6 mouse cellular contexts compared by ENCODE assay signal in genomic region chr17:78788273-78788672, GRCm38 (mm10). TPM values are rescaled to one million over a fixed set of nuclear protein-coding genes. Genes with fewer than 3 reads are reported as not detected.
DNase-seq lines count a peak whose midpoint lies in the region; ATAC-seq and TF ChIP-seq lines count a peak whose summit lies in the region.
"Not testable (repeated sequence)": the region's sequence is repeated elsewhere in the genome, so short reads cannot be mapped to it uniquely, and the experiment has no call there.

No protein-coding gene starts in this region.

- not testable (repeated sequence) for DNase-seq in forebrain, postnatal 0 days; layer of hippocampus, adult 2 months (ENCODE audit: low spot score in 2 of 2); lung, postnatal 0 days (ENCODE audit: low spot score)
- peak; percentile 9 for DNase-seq in induced T-regulatory cell, adult 2 months (ENCODE audit: low read depth)
- DNase-seq in thymus, adult 2 months = peak; percentile 7

- not testable (repeated sequence) for H3K4me3 ChIP-seq in E14TG2a.4 (replicated peaks; ENCODE audit: low read length); forebrain, postnatal 0 days (ENCODE audit: low read depth, low read length); layer of hippocampus, adult 2 months; lung, postnatal 0 days (ENCODE audit: low read depth, low read length); thymus, adult 2 months (ENCODE audit: control insufficient read depth, insufficient read depth, low read length)

- H3K4me1 ChIP-seq in E14TG2a.4 (replicated peaks; ENCODE audit: low read depth, low read length); forebrain, postnatal 0 days (ENCODE audit: insufficient read depth); lung, postnatal 0 days (ENCODE audit: insufficient read depth, low read depth, low read length); thymus, adult 2 months (replicated peaks; ENCODE audit: control insufficient read depth, insufficient read depth, low read length): not testable (repeated sequence)

- not testable (repeated sequence) for H3K9ac ChIP-seq in forebrain, postnatal 0 days; lung, postnatal 0 days (replicated peaks; ENCODE audit: low read depth)

- H3K4me2 ChIP-seq in forebrain, postnatal 0 days (ENCODE audit: low read depth); lung, postnatal 0 days (replicated peaks; ENCODE audit: low read depth, low read length): not testable (repeated sequence)

- 83% methylated on average over 3 of the region's 3 CpGs for WGBS in forebrain, postnatal 0 days
- 71% methylated on average over 3 of the region's 3 CpGs for WGBS in lung, postnatal 0 days
- 92% methylated on average over 3 of the region's 3 CpGs for WGBS in thymus, adult 2 months

- H3K36me3 ChIP-seq in E14TG2a.4 (ENCODE audit: insufficient read depth, low read length); lung, postnatal 0 days (ENCODE audit: insufficient read depth, low read length): not testable (repeated sequence)
- H3K36me3 ChIP-seq in forebrain, postnatal 0 days (ENCODE audit: insufficient read depth) = peaks cover 27% of the 10 kb centered on the region
- H3K36me3 ChIP-seq in thymus, adult 2 months (ENCODE audit: control insufficient read depth, insufficient read depth, low read length) = peaks cover 21% of the 10 kb centered on the region

- not testable (repeated sequence) for H3K9me3 ChIP-seq in E14TG2a.4 (ENCODE audit: low read length); forebrain, postnatal 0 days (ENCODE audit: low read length); lung, postnatal 0 days (ENCODE audit: low read length)

- H3K27ac ChIP-seq in forebrain, postnatal 0 days (ENCODE audit: low read depth, low read length); layer of hippocampus, adult 2 months; lung, postnatal 0 days (ENCODE audit: low read length); thymus, adult 2 months (ENCODE audit: control insufficient read depth, insufficient read depth, low read length): not testable (repeated sequence)

- not testable (repeated sequence) for ATAC-seq in forebrain, postnatal 0 days; lung, postnatal 0 days

- H3K27me3 ChIP-seq in E14TG2a.4 (ENCODE audit: insufficient read depth, low read length); forebrain, postnatal 0 days (ENCODE audit: insufficient read depth, low read length); lung, postnatal 0 days (replicated peaks; ENCODE audit: insufficient read depth, low read length); thymus, adult 2 months (ENCODE audit: control insufficient read depth, insufficient read depth, low read length): not testable (repeated sequence)

- TF ChIP-seq CTCF in E14TG2a.4 (conservative IDR thresholded peaks at IDR 0.05; ENCODE audit: low read length) = peak; percentile 29; the same call in 1 of the 2 replicates
- 0 out of 2 replicates have a peak, but pooled peaks have one; percentile 14 for TF ChIP-seq CTCF in forebrain, postnatal 0 days (IDR thresholded peaks at IDR 0.05; ENCODE audit: low read depth)
- peak; percentile 59 for TF ChIP-seq CTCF in layer of hippocampus, adult 2 months (conservative IDR thresholded peaks at IDR 0.05)
- TF ChIP-seq CTCF in lung, postnatal 0 days (IDR thresholded peaks at IDR 0.05) = 0 out of 2 replicates have a peak, but pooled peaks have one; percentile 2
- TF ChIP-seq CTCF in thymus, adult 2 months (IDR thresholded peaks at IDR 0.05; ENCODE audit: borderline replicate concordance, control insufficient read depth, extremely low read depth, insufficient read depth, low read length, poor library complexity) = not testable (repeated sequence)

- TF ChIP-seq POLR2A in thymus, adult 2 months (IDR thresholded peaks at IDR 0.05; ENCODE audit: control insufficient read depth, extremely low read depth, insufficient read depth, low read length, poor library complexity) = not testable (repeated sequence)

- TF ChIP-seq EP300 in lung, postnatal 0 days (IDR thresholded peaks at IDR 0.05) = not testable (repeated sequence)

RNA-seq across cellular contexts. Expression of gene Heatr5b, which starts 46.9 kb away (rescaled TPM):
- total RNA-seq in forebrain, postnatal 0 days (2014; rRNA removed) = 34.7 and 49.6 TPM in 2 replicates
- 8.7 and 10.4 TPM in 2 replicates for polyA plus RNA-seq in forebrain, postnatal 0 days (2015; fragmentation: Nextera tagmentation; extraction: Ambion mirVana)
- total RNA-seq in layer of hippocampus, adult 2 months (2021) = 10 to 100 TPM; 49.6 to 55.1 TPM
- 6.8 and 6.9 TPM in 2 replicates for polyA plus RNA-seq in lung, postnatal 0 days (2015; fragmentation: Nextera tagmentation; extraction: Ambion mirVana)
- polyA plus RNA-seq in thymus, adult 2 months (2012; rRNA removed) = 30.8 and 32.3 TPM in 2 replicates

RNA-seq across cellular contexts. Expression of gene Gpatch11, which starts 47.1 kb away (rescaled TPM):
- 25.7 and 26.2 TPM in 2 replicates for total RNA-seq in forebrain, postnatal 0 days (2014; rRNA removed)
- polyA plus RNA-seq in forebrain, postnatal 0 days (2015; fragmentation: Nextera tagmentation; extraction: Ambion mirVana) = 52.3 and 53.8 TPM in 2 replicates
- total RNA-seq in layer of hippocampus, adult 2 months (2021) = 10 to 100 TPM; 32.4 to 37.9 TPM
- polyA plus RNA-seq in lung, postnatal 0 days (2015; fragmentation: Nextera tagmentation; extraction: Ambion mirVana) = 35.7 and 38.4 TPM in 2 replicates
- 15.3 and 18.8 TPM in 2 replicates for polyA plus RNA-seq in thymus, adult 2 months (2012; rRNA removed)

RNA-seq across cellular contexts. Expression of gene Strn, which starts 51.3 kb away (rescaled TPM):
- total RNA-seq in forebrain, postnatal 0 days (2014; rRNA removed) = 21.9 and 23.1 TPM in 2 replicates
- 2.1 and 4.2 TPM in 2 replicates for polyA plus RNA-seq in forebrain, postnatal 0 days (2015; fragmentation: Nextera tagmentation; extraction: Ambion mirVana)
- total RNA-seq in layer of hippocampus, adult 2 months (2021) = 10 to 100 TPM; 57.6 to 59.9 TPM
- 3.4 and 4.3 TPM in 2 replicates for polyA plus RNA-seq in lung, postnatal 0 days (2015; fragmentation: Nextera tagmentation; extraction: Ambion mirVana)
- 15.5 and 16.6 TPM in 2 replicates for polyA plus RNA-seq in thymus, adult 2 months (2012; rRNA removed)
